Mouse (Mus musculus) limb, embryonic 12.5 days (tissue): Measurements from ENCODE around the gene Ngrn. TPM values are rescaled to one million over a fixed set of nuclear protein-coding genes. Genes with fewer than 3 reads are reported as not detected.

Experiments
- ATAC-seq: fragments of 200-750 bp; cut with Nextera tagmentation; 2 replicates; pipeline ENCODE4 v1.8.0; 2017; ENCODE audit warnings: low read depth, moderate TSS enrichment; ENCODE audit not compliant: insufficient number of reproducible peaks, insufficient read depth, low FRiP score, low TSS enrichment
- H3K27ac ChIP-seq: fragments of 300-500 bp; sonication (generic); 2 replicates; pipeline ENCODE4 v1.5.1; 2016; ENCODE audit warnings: mild to moderate bottlenecking, moderate library complexity
- H3K27me3 ChIP-seq: fragments of 300-500 bp; sonication (generic); 2 replicates; pipeline ENCODE4 v1.6.1; 2016; ENCODE audit warnings: mild to moderate bottlenecking, moderate library complexity
- H3K36me3 ChIP-seq: fragments of 300-500 bp; sonication (generic); 2 replicates; pipeline ENCODE4 v1.6.1; 2016; ENCODE audit warnings: mild to moderate bottlenecking, moderate library complexity
- H3K4me1 ChIP-seq: fragments of 300-500 bp; sonication (generic); replicated peaks from 2 replicates; pipeline ENCODE4 v1.6.1; 2016
- H3K4me2 ChIP-seq: fragments of 300-500 bp; sonication (generic); 2 replicates; pipeline ENCODE4 v1.6.1; 2016; ENCODE audit warnings: mild to moderate bottlenecking, moderate library complexity
- H3K4me3 ChIP-seq: fragments of 300-500 bp; sonication (generic); replicated peaks from 2 replicates; pipeline ENCODE4 v1.5.1; 2016; ENCODE audit warnings: mild to moderate bottlenecking
- H3K9ac ChIP-seq: fragments of 300-500 bp; sonication (generic); replicated peaks from 2 replicates; pipeline ENCODE4 v1.6.1; 2016; ENCODE audit warnings: mild to moderate bottlenecking, moderate library complexity
- H3K9me3 ChIP-seq: fragments of 300-500 bp; sonication (generic); 2 replicates; pipeline ENCODE4 v1.6.1; 2016; ENCODE audit warnings: mild to moderate bottlenecking, moderate library complexity
- WGBS: fragments of 180-500 bp; shearing (Covaris S2); methylation state at CpG from one replicate; pipeline ENCODE4 v1.1.7; 2016; 5-methylcytosine and 5-hydroxymethylcytosine counted together
- polyA plus RNA-seq: library from polyadenylated mRNA; unstranded; fragments of >200 nt; fragmentation: Nextera tagmentation; extraction: Ambion mirVana; gene quantifications from 2 replicates; pipeline ENCODE4 v1.2.1, GENCODE M21; 2016

Gene Ngrn
- 50.3 and 53.7 TPM in 2 replicates for polyA plus RNA-seq

- H3K4me3 ChIP-seq, result peak within 1 kb of the TSS; percentile 87
- peak within 1 kb of the TSS; percentile 80 for H3K4me2 ChIP-seq
- H3K27ac ChIP-seq, result peak within 1 kb of the TSS; percentile 83
- peak within 1 kb of the TSS; percentile 83 for H3K9ac ChIP-seq
- 26% methylated on average over 40 of the region's 40 CpGs for WGBS
- peaks cover 18% of the 10 kb centered on the region for H3K27me3 ChIP-seq
- no peaks in the 10 kb centered on the region for H3K9me3 ChIP-seq
- peaks cover 26% of the 10 kb centered on the region for H3K36me3 ChIP-seq
- peak; percentile 74 for ATAC-seq
- H3K4me1 ChIP-seq, result peaks cover 6% of the 10 kb centered on the region
Measured at GRCm38 (mm10) chr7:80260625-80261371, at the start of gene Ngrn. TSS of gene Ngrn (plus strand) at chr7:80261215.

- Histone ChIP-seq H3K9ac (no peak overlapping the region), H3K4me2 (no peak overlapping the region), H3K9me3 (no peaks in the 10 kb centered on the region), H3K4me3 (no peak overlapping the region), H3K36me3 (peaks cover 47% of the 10 kb centered on the region), H3K4me1 (peaks cover 10% of the 10 kb centered on the region; the same call in 1 of the 2 replicates), H3K27me3 (no peaks in the 10 kb centered on the region), H3K27ac (no peak overlapping the region)
- no peak for ATAC-seq
- WGBS, result 91% methylated on average over 7 of the region's 7 CpGs
Measured at GRCm38 (mm10) chr7:80213604-80214003, 47.4 kb upstream of the Ngrn start.

GRCm38 (mm10) chr7:80214459-80214858 is 46.6 kb upstream of the Ngrn start:
- WGBS, result 76% methylated on average over 8 of the region's 8 CpGs
- 0 out of 2 replicates have a peak overlapping the region, but pooled peaks have one; percentile 32 for H3K9ac ChIP-seq
- no peak for ATAC-seq
- no peak overlapping the region for H3K4me2 ChIP-seq
- no peak overlapping the region for H3K4me3 ChIP-seq
- no peaks in the 10 kb centered on the region for H3K9me3 ChIP-seq
- H3K36me3 ChIP-seq, result peaks cover 55% of the 10 kb centered on the region
- H3K4me1 ChIP-seq, result peaks cover 4% of the 10 kb centered on the region; the same call in 1 of the 2 replicates
- H3K27me3 ChIP-seq, result no peaks in the 10 kb centered on the region
- no peak overlapping the region; the same call in 1 of the 2 replicates for H3K27ac ChIP-seq

GRCm38 (mm10) chr7:80215398-80215797 is 45.6 kb upstream of the Ngrn start:
- Histone ChIP-seq H3K36me3 (peaks cover 65% of the 10 kb centered on the region), H3K4me3 (no peak overlapping the region), H3K9ac (0 out of 2 replicates have a peak overlapping the region, but pooled peaks have one; percentile 23), H3K27ac (peak overlapping the region; percentile 70; the same call in 1 of the 2 replicates), H3K27me3 (no peaks in the 10 kb centered on the region), H3K4me1 (no peaks in the 10 kb centered on the region), H3K9me3 (no peaks in the 10 kb centered on the region), H3K4me2 (no peak overlapping the region)
- peak; percentile 40; the same call in 1 of the 2 replicates for ATAC-seq
- 24% methylated on average over 4 of the region's 4 CpGs for WGBS

- Histone ChIP-seq H3K9me3 (no peaks in the 10 kb centered on the region), H3K9ac (no peak overlapping the region), H3K4me1 (no peaks in the 10 kb centered on the region), H3K4me3 (no peak overlapping the region), H3K27me3 (no peaks in the 10 kb centered on the region), H3K4me2 (no peak overlapping the region), H3K36me3 (peaks cover 76% of the 10 kb centered on the region), H3K27ac (no peak overlapping the region)
- 78% methylated on average over 8 of the region's 8 CpGs for WGBS
- ATAC-seq, result no peak
Measured at GRCm38 (mm10) chr7:80216566-80216965, 44.4 kb upstream of the Ngrn start.

- Histone ChIP-seq H3K9ac (no peak overlapping the region), H3K4me3 (no peak overlapping the region), H3K4me1 (no peaks in the 10 kb centered on the region), H3K27ac (no peak overlapping the region), H3K4me2 (no peak overlapping the region), H3K36me3 (peaks cover 79% of the 10 kb centered on the region), H3K27me3 (no peaks in the 10 kb centered on the region), H3K9me3 (no peaks in the 10 kb centered on the region)
- ATAC-seq, result no peak
- WGBS, result 89% methylated on average over 9 of the region's 9 CpGs
Measured at GRCm38 (mm10) chr7:80218666-80219065, 42.3 kb upstream of the Ngrn start.

- no peak overlapping the region for H3K9ac ChIP-seq
- no peaks in the 10 kb centered on the region for H3K9me3 ChIP-seq
- no peak for ATAC-seq
- H3K4me2 ChIP-seq, result no peak overlapping the region
- peaks cover 92% of the 10 kb centered on the region for H3K36me3 ChIP-seq
- 93% methylated on average over 9 of the region's 9 CpGs for WGBS
- H3K4me3 ChIP-seq, result no peak overlapping the region
- no peaks in the 10 kb centered on the region for H3K4me1 ChIP-seq
- H3K27me3 ChIP-seq, result no peaks in the 10 kb centered on the region
- no peak overlapping the region for H3K27ac ChIP-seq
Measured at GRCm38 (mm10) chr7:80220237-80220797, 40.7 kb upstream of the Ngrn start.

- no peak for ATAC-seq
- peaks cover 89% of the 10 kb centered on the region for H3K36me3 ChIP-seq
- 87% methylated on average over 4 of the region's 4 CpGs for WGBS
Measured at GRCm38 (mm10) chr7:80221179-80221750, 39.8 kb upstream of the Ngrn start.

GRCm38 (mm10) chr7:80227065-80227464 is 34.0 kb upstream of the Ngrn start:
- Histone ChIP-seq H3K36me3 (peaks cover 48% of the 10 kb centered on the region), H3K4me3 (no peak overlapping the region), H3K27ac (no peak overlapping the region), H3K9me3 (no peaks in the 10 kb centered on the region), H3K9ac (no peak overlapping the region), H3K4me1 (peaks cover 12% of the 10 kb centered on the region), H3K4me2 (no peak overlapping the region), H3K27me3 (peaks cover 10% of the 10 kb centered on the region; the same call in 1 of the 2 replicates)
- 95% methylated on average over 4 of the region's 4 CpGs for WGBS
- no peak for ATAC-seq

More at GRCm38 (mm10) chr7:80221179-80221750, 39.8 kb upstream of the Ngrn start:
- Histone ChIP-seq H3K27ac (no peak overlapping the region), H3K9ac (no peak overlapping the region), H3K4me1 (no peaks in the 10 kb centered on the region), H3K9me3 (no peaks in the 10 kb centered on the region), H3K4me2 (no peak overlapping the region), H3K4me3 (no peak overlapping the region), H3K27me3 (no peaks in the 10 kb centered on the region)

GRCm38 (mm10) chr7:80230196-80230595 is 30.8 kb upstream of the Ngrn start:
- Histone ChIP-seq H3K4me1 (peaks cover 24% of the 10 kb centered on the region), H3K27me3 (peaks cover 10% of the 10 kb centered on the region; the same call in 1 of the 2 replicates), H3K27ac (no peak overlapping the region), H3K36me3 (peaks cover 24% of the 10 kb centered on the region), H3K9ac (no peak overlapping the region), H3K4me2 (no peak overlapping the region), H3K4me3 (no peak overlapping the region), H3K9me3 (no peaks in the 10 kb centered on the region)
- ATAC-seq, result no peak
- 57% methylated on average over 6 of the region's 6 CpGs for WGBS

GRCm38 (mm10) chr7:80231971-80232488 is 29.0 kb upstream of the Ngrn start:
- Histone ChIP-seq H3K9ac (peak overlapping the region; percentile 58), H3K4me2 (peak overlapping the region; percentile 79), H3K36me3 (peaks cover 13% of the 10 kb centered on the region; the same call in 1 of the 2 replicates), H3K4me3 (peak overlapping the region; percentile 68), H3K4me1 (peaks cover 24% of the 10 kb centered on the region), H3K9me3 (no peaks in the 10 kb centered on the region), H3K27me3 (peaks cover 10% of the 10 kb centered on the region; the same call in 1 of the 2 replicates), H3K27ac (peak overlapping the region; percentile 67)
- ATAC-seq, result peak; percentile 38; the same call in 1 of the 2 replicates
- 1% methylated on average over 29 of the region's 29 CpGs for WGBS
